Mouse (Mus musculus) gastrocnemius, postnatal 36 days (tissue): Measurements from ENCODE around the gene Hist1h2ae. TPM values are rescaled to one million over a fixed set of nuclear protein-coding genes. Genes with fewer than 3 reads are reported as not detected.
"Not testable (repeated sequence)": the region's sequence is repeated elsewhere in the genome, so short reads cannot be mapped to it uniquely, and the experiment has no call there.

ENCODE experiments used
- DNase-seq, 2 experiments: peaks; one replicate each; pipeline ENCODE4 v3.0.0; 2022
- intact Hi-C: fragments of 180-260 bp; cut with DNase I; formaldehyde crosslinking; loops from one replicate; pipeline ENCODE4 v1.15.1; 2025
- total RNA-seq, 2 experiments: library from RNA; stranded (reverse); gene quantifications; 2 replicates each; pipeline ENCODE4 v1.2.3; 2021

The Hist1h2ae gene
- total RNA-seq, 2 experiments from 2014 or later: 1.6 to 2.8 TPM

DNA sequence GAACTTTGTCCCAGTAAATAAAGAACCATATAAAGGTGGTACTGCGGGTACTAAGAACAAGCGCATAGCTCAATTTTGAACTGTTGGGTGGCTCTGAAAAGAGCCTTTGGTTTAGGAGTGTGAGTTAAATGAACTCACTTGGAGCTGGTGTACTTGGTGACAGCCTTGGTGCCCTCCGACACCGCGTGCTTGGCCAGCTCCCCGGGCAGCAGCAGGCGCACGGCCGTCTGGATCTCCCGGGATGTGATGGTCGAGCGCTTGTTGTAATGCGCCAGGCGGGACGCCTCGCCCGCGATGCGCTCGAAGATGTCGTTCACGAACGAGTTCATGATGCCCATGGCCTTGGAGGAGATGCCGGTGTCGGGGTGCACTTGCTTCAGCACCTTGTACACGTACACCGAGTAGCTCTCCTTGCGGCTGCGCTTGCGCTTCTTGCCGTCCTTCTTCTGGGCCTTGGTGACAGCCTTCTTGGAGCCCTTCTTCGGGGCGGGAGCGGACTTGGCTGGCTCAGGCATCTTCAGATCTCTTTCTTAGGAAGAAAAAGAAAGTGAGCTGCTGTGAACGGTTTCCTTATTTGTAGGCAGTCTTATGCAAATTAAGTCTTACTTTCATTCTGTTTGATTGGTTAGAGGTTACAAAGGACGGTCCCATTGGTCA lies 14.6 kb upstream of the Hist1h2ae start:
- DNase-seq: peak; percentile 28 to 65
- intact Hi-C loops: loop anchor here (10.0 kb wide), 1 partner anchor 1871 kb away; the partner anchor contains the start of genes Hist1h2ai, Hist1h2bl and Hist1h3h

GRCm38 (mm10) chr13:23585029-23585441 lies 14.0 kb upstream of the Hist1h2ae start:
- peak; percentile 11 to 64 for DNase-seq
- intact Hi-C loops: loop anchor here (10.0 kb wide), 1 partner anchor 1870 kb away; the partner anchor contains the start of genes Hist1h2ai, Hist1h2bl and Hist1h3h

GRCm38 (mm10) chr13:23584331-23584730 lies 13.3 kb upstream of the Hist1h2ae start:
- intact Hi-C loops: loop anchor here (5.0 to 10.0 kb wide), 2 partner anchors 163 to 1870 kb away; partner anchors contain the start of genes Hist1h2ai, Hist1h2bb, Hist1h2bl and Hist1h3c
- no peak for DNase-seq

GRCm38 (mm10) chr13:23583387-23584068 lies 12.5 kb upstream of the Hist1h2ae start:
- intact Hi-C loops: loop anchor here (5.0 to 10.0 kb wide), 2 partner anchors 164 to 1869 kb away; partner anchors contain the start of genes Hist1h2ai, Hist1h2bb, Hist1h2bl and Hist1h3c
- no peak for DNase-seq

GRCm38 (mm10) chr13:23582219-23583056 lies 11.4 kb upstream of the Hist1h2ae start:
- intact Hi-C loops: loop anchor here (1.0 to 10.0 kb wide), 3 partner anchors 39 to 1868 kb away; partner anchors contain the start of genes Hist1h2ai, Hist1h2bb, Hist1h2be and Hist1h2bl
- no peak for DNase-seq

DNA sequence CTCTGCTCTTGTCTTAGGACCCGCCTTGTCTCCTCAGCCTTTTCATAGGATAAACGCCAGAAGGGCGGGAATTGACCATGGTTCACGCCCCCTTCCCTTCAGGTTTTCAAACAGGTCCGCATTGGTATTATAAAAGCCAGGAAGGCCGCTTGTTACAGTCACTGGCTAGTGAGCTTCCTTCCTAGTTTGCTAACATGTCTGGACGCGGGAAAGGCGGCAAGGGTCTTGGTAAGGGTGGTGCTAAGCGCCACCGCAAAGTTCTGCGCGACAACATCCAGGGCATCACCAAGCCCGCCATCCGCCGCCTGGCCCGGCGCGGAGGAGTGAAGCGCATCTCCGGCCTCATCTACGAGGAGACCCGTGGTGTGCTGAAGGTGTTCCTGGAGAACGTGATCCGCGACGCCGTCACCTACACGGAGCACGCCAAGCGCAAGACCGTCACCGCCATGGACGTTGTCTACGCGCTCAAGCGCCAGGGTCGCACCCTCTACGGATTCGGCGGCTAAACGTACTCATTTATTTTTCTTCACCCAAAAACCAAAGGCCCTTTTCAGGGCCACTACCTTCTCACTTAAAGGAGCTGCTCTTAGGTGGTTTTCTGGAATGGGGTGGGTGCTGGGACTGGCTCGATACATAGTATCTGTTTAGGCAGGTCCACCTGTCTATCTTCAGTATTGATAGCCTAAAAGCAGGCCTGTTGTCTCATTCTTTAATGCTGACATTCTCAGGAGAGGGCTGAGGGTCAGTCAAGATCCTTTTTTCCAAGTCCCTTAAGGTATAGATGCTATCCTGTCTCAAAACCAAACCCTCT lies 10.6 kb upstream of the Hist1h2ae start, which contains the start of gene Hist1h4d:
Hist1h4d (plus strand) TSS at position 191 of the 811 bp plus-strand sequence.
- DNase-seq: peak; percentile 89 to 91
- intact Hi-C loops: loop anchor here (1.0 to 10.0 kb wide), 3 partner anchors 40 to 1867 kb away; partner anchors contain the start of genes Hist1h2ai, Hist1h2bb, Hist1h2be and Hist1h2bl

- no peak for DNase-seq
- intact Hi-C loops: no loop called here
Measured at GRCm38 (mm10) chr13:23577835-23578234, 6.8 kb upstream of the Hist1h2ae start.

DNA sequence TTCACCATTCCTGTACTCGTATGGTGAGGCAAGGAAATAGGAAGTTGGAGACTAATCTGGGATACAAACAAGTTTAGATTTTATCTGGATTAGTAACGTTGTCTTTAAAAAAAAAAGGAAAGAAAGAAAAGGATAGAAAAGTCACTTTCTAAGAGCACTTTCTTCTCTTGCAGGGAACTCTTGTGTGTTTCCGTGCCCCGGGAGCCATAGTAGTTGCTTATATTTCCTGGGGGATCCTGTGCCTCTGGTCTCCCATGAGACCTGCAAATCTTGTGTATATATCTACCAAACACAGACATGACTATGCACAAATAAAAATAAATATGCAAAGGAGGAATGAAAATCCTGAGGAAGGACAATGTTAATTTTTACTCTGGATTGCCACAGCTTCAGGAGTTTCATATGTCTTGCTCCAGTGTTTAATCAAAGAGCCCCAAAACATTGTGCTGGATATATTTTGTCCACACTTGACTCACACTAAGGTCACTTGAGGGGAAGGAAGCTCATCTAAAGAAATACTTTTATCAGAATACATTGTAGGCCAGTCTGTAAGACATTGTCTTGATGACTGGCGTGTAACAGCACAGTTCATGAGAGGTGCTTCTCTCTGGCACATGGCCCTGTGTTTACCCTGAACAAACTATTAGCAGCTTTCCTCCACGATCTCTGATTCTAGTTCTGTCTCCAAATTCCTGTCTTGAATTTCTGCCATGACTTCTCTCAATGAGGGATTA lies 6.1 kb upstream of the Hist1h2ae start:
- intact Hi-C loops: no loop called here
- no peak for DNase-seq

- intact Hi-C loops: no loop called here
- no peak for DNase-seq
Measured at GRCm38 (mm10) chr13:23576351-23576881, 5.4 kb upstream of the Hist1h2ae start.

DNA sequence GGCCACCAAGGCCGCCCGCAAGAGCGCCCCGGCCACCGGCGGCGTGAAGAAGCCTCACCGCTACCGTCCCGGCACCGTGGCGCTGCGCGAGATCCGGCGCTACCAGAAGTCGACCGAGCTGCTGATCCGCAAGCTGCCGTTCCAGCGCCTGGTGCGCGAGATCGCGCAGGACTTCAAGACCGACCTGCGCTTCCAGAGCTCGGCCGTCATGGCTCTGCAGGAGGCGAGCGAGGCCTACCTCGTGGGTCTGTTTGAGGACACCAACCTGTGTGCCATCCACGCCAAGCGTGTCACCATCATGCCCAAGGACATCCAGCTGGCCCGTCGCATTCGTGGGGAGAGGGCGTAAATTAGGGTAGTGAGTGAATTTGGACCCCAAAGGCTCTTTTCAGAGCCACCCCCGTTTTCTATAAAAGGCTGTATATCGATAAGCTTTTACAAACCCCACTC lies 4.9 kb upstream of the Hist1h2ae start:
- intact Hi-C loops: not testable (repeated sequence)

GRCm38 (mm10) chr13:23575271-23575851 lies 4.3 kb upstream of the Hist1h2ae start, which contains the start of gene Hist1h3d:
TSS of gene Hist1h3d (plus strand) at chr13:23575763.
- DNase-seq: no peak

More for the DNA sequence above, 4.9 kb upstream of the Hist1h2ae start:
- DNase-seq: not testable (repeated sequence)

GRCm38 (mm10) chr13:23574546-23575170 lies 3.6 kb upstream of the Hist1h2ae start:
- intact Hi-C loops, DNase-seq: not testable (repeated sequence)

More at GRCm38 (mm10) chr13:23575271-23575851, 4.3 kb upstream of the Hist1h2ae start, which contains the start of gene Hist1h3d:
- intact Hi-C loops: no loop called here

DNA sequence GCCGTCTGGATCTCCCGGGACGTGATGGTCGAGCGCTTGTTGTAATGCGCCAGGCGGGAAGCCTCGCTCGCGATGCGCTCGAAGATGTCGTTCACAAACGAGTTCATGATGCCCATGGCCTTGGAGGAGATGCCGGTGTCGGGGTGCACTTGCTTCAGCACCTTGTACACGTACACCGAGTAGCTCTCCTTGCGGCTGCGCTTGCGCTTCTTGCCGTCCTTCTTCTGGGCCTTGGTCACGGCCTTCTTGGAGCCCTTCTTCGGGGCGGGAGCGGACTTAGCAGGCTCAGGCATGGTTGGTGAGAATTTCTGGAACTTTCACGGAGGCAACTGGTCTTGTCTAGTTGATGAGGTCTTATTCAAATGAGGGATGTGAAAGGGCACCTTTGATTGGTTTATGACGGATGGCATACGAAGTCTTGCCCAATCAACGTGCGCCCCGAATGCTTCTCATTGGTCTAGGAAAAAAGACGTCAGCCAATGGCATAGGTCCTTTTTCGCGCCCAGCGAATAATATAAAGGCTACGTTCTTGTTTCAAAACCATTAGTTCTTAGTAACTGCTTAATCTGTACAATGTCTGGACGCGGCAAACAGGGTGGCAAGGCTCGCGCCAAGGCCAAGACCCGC lies 3.0 kb upstream of the Hist1h2ae start, which contains the start of the genes Hist1h2bf and Hist1h2ad:
Hist1h2bf (minus strand) TSS at position 299 of the 627 bp plus-strand sequence.
Hist1h2ad (plus strand) TSS at position 484 of the 627 bp plus-strand sequence.
- DNase-seq: peak; percentile 68 to 71
- intact Hi-C loops: not testable (repeated sequence)

GRCm38 (mm10) chr13:23573034-23573897 lies 2.2 kb upstream of the Hist1h2ae start:
- intact Hi-C loops, DNase-seq: not testable (repeated sequence)

DNA sequence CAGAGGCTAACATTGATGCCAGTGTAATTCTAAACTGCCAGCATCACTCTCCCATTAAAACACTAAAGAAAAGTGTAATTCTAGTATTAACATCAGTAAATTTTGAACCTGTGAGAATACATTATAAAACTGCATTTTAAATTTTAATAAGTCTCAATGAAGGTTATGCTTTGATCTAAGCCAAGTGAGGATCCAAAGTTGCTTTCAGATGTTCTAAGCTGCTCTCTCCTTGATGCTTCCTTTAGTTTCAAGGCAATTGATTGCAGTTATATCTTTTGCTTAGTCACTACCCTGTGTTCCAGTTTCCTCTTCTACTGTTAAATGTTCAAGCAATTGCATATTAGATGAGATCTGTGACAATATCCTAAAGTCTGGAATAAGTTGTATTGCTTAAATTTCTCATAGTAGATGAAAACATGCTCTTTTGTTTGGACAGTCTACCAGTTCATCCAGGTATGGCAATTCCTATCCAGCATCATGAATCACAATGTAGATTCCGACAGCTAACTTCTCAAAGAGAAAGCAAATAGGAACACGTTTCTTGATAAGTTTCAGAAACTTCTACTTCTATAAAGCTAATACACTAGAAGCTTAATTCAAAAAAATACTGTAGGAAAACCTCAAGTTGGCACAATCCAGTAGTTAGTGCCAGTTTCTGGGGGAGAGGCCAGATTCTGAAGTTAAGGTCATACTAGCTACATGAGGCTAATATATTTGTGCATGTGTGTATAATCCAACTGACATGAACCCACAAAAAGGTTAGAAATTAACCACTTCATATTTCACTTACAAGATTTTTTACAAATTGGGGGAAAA lies 1.4 kb upstream of the Hist1h2ae start:
- intact Hi-C loops: no loop called here
- DNase-seq: no peak
